Mouse (Mus musculus) regulatory T cell (primary cell): ENCODE data around the gene Dennd4a.

ENCODE experiments used
- in situ Hi-C: fragments of 300-600 bp; cut with MboI, MseI; formaldehyde crosslinking; loops from one replicate; pipeline ENCODE4 v1.15.1; 2025; ENCODE audit warnings: high pct_unique_total_duplicates

Gene Dennd4a

GRCm38 (mm10) chr9:64811538-64812474 lies 666 bp downstream of the Dennd4a start:
- in situ Hi-C loops = no loop called here

GRCm38 (mm10) chr9:64812475-64812860 lies 1.3 kb downstream of the Dennd4a start:
- in situ Hi-C loops = no loop called here

- in situ Hi-C loops = no loop called here
Observed at GRCm38 (mm10) chr9:64814273-64814672, 3.1 kb downstream of the Dennd4a start.

- in situ Hi-C loops = loop anchor here (5.0 kb wide), 1 partner anchor 37 kb away; no protein-coding TSS in a partner anchor
Observed at GRCm38 (mm10) chr9:64819686-64820085, 8.5 kb downstream of the Dennd4a start.

- in situ Hi-C loops = no loop called here
Observed at GRCm38 (mm10) chr9:64820086-64820795, 9.1 kb downstream of the Dennd4a start.

DNA sequence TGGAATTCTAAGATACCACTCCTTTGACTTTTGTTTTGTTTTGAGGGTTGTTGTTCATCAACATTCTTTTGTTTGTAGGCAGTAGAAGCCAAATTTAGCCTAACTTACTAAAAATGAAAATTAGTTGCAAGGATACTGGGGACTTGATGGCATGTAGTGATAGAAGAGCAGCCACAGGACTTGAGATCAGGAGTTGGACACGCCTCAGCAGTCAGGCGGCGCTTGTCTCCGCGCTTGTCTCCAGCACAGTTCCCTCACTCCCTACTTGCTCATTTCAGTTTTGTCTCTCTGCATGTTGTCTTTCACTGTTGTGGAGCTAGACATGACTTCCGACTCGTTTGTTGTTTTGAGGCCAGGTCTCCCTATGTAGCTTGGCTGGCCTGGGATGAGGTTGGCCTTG lies 11.1 kb downstream of the Dennd4a start:
- in situ Hi-C loops = no loop called here

DNA sequence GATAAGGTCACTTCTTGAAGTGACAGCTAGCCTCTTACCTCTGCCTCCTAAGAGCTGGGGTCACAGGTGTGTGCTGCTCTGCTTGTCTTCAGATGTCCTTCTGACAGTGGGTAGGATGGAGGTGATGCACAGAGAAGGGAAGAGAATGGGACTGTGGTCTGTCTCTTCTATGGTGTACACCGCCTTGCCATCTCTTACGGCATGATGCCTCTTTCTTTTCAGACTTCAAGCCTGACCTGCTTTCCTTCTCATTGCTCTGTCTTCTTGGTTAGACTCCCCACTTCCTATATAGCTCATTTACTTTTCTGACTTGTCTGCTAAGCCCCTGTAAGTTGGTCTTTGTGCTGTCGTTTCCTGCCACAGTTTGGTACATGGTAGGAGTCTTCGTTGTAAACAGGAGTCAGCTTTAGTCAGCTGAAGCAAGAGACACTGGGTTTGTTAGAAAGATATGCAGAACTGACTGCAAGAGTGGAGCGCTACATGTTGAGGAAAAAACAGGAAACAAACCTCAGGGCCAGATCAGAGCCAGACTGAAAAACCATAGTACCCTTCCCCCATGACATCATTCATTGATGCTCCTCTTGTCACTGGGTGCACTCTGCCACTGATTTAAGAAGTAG lies 13.4 kb downstream of the Dennd4a start:
- in situ Hi-C loops = no loop called here

DNA sequence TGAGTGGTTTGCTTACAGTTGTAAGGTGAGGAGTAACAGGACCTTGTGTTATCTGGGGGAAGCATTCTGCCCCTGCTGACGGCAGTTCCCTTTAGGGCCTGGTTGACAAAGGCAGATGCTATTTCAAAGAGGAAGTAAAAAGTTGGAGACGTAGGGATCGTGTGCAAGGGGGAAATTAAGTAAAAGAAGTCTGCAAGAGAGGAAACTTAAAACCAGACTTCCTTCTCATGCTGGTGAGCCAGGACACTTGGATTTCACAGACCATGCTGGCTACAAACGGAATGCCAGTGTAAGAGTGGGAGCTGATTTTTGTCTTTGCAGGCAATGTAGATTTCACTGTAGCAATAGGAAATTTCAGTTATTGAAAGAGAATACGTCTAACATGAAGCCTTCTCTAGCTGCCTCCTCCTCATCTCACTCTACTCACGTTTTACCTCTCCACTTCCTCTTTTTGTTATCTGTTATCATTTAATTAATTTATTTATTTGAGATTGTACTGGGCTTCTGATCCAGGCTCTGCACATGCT lies 19.0 kb downstream of the Dennd4a start:
- in situ Hi-C loops = no loop called here

GRCm38 (mm10) chr9:64830641-64831040 lies 19.5 kb downstream of the Dennd4a start:
- in situ Hi-C loops = no loop called here

GRCm38 (mm10) chr9:64831760-64832159 lies 20.6 kb downstream of the Dennd4a start:
- in situ Hi-C loops = no loop called here

DNA sequence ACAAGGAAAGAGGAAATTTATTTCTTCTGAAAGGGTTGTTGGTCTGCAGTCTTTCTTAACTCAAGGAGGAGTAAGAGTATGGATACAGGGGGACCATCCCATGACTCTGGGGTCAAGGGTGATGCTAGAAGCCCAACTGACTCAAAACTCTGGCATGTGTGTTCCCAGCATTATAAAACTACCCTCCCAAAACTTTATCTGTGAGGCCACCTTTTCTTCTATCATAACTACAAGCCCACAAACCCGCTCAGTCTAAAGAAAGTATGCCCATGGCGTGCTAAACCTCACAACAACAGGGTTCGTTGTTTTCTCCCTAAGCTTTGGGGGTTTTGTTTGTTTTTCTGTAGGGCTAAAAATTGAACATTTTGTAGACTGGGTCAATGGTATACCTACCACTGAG lies 23.3 kb downstream of the Dennd4a start:
- in situ Hi-C loops = no loop called here

GRCm38 (mm10) chr9:64845355-64845754 lies 34.2 kb downstream of the Dennd4a start:
- in situ Hi-C loops = no loop called here

DNA sequence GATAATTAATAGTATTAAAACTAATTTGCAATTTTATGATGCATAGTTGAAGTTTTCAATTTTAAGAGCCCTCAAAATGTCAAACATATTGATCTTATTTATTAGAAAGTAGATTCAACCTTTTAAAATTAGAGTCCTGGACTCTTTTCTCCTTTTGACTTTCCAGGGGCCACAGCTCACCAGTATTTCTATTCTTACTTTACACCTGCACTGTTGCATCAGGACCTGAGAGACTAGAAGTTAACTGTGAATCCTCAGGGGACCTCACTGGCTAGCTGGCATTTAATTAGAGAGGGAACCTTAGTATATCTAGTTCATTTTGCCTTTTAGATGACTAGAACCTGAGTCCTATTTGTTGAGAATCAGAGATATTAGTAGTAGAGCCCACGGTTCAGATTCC lies 38.4 kb downstream of the Dennd4a start:
- in situ Hi-C loops = no loop called here

GRCm38 (mm10) chr9:64860083-64860482 lies 48.9 kb downstream of the Dennd4a start:
- in situ Hi-C loops = loop anchor here (5.0 kb wide), 1 partner anchor 78 kb away; no protein-coding TSS in a partner anchor

DNA sequence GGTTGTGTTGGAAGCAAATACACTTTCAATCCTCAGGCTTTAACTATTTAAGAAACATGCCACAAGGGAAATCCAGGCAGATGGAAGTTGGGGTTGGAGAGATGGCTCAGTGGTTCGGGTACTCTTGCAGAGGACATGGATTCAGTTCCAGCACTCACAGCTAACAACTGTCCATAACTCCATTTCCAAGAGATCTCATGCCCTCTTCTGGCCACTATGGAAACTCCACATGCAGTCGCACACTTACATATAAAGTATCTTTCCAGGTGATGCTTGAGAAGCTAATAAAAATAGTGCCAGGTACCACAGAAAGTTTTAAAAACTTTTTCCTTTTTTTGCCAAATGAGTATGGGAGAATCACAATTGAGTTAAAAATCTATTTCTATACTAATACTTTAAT lies 51.5 kb downstream of the Dennd4a start:
- in situ Hi-C loops = loop anchor here (5.0 kb wide), 1 partner anchor 80 kb away; no protein-coding TSS in a partner anchor

DNA sequence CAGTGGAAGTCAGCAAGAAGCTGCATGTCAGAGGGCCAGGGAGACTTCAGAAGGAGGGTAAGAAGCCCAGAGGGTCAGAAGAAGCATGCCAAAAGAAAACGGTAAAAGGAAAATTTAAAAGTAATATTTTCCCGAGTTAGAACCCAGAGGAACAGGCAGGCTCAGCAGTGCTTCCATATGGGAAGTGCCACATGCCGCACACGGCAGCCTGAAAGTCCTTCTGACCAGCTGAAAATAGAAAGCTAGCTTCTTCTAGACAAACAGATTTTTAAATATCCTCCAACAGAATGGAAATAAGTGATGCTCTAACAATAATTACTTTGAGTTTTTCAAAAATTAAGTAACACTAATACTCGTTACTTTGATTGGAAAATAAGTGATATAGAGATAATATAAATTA lies 74.9 kb downstream of the Dennd4a start:
- in situ Hi-C loops = no loop called here

GRCm38 (mm10) chr9:64896605-64897004 lies 85.5 kb downstream of the Dennd4a start:
- in situ Hi-C loops = no loop called here

GRCm38 (mm10) chr9:64902866-64903265 lies 91.7 kb downstream of the Dennd4a start:
- in situ Hi-C loops = no loop called here

- in situ Hi-C loops = no loop called here
Observed at GRCm38 (mm10) chr9:64903386-64903785, 92.2 kb downstream of the Dennd4a start.

- in situ Hi-C loops = no loop called here
Observed at GRCm38 (mm10) chr9:64904917-64905640, 93.9 kb downstream of the Dennd4a start.

GRCm38 (mm10) chr9:64907441-64907840 lies 96.3 kb downstream of the Dennd4a start:
- in situ Hi-C loops = no loop called here
